Mouse (Mus musculus): ENCODE measurements around the gene 9530003J23Rik. TPM values are rescaled to one million over a fixed set of nuclear protein-coding genes. Genes with fewer than 3 reads are reported as not detected.
"Not testable (repeated sequence)": the region's sequence is repeated elsewhere in the genome, so short reads cannot be mapped to it uniquely, and the experiment has no call there.

Gene 9530003J23Rik
- total RNA-seq (2015) = not detected in 2 replicates
- total RNA-seq (2017) = not detected in 2 replicates

DNA sequence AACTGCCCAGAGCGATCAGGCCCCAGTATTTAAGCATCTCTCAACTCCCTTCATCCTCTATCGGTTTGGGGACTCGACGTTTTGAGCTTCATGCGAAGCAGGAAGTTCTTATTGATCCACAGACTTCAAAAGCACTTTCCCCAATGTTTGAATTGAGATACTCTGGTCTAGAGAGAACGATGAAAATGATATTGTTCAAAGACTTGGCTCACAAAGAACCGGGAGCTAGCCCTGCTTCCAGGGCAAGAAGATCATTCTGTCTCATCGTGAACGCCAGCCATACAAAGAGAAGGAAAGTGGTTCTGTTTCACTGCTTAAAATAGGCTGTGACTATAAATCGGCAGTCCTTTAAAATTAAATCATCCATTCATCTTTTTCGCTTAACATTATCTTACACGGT lies at the start of gene 9530003J23Rik:
9530003J23Rik (minus strand) TSS at position 101 of the 400 bp plus-strand sequence.
- ATAC-seq (replicated peaks; ENCODE audit: poor library complexity) = no peak

DNA sequence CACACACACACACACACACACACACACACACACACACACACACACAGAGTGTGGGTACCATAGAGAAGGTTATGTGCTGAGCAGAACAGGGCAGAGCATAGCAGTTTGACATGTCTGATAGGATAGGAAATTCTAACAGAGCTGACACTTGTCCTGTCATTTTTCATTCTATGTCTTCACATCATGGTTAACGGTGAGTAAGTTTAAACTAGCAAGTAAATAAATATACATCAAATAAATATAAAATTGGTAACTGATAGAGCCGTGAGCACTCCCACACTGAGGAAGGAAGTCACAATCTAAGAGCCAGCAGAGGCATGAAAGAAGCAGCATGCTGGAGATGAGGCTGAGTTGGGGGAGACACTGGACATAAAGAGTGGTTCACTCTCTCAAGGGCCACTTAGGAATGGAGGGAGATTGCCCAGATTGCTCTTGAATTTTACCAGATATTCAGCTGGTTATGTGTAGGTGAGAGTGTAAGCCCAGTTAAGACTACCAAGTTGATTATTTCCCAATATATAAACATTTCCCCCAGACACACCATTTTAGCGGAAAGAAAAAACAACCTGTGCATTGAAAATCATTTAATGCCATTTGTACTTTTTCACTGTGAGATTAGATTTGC lies 48.8 kb upstream of the 9530003J23Rik start:
- ATAC-seq (replicated peaks; ENCODE audit: poor library complexity) = no peak

DNA sequence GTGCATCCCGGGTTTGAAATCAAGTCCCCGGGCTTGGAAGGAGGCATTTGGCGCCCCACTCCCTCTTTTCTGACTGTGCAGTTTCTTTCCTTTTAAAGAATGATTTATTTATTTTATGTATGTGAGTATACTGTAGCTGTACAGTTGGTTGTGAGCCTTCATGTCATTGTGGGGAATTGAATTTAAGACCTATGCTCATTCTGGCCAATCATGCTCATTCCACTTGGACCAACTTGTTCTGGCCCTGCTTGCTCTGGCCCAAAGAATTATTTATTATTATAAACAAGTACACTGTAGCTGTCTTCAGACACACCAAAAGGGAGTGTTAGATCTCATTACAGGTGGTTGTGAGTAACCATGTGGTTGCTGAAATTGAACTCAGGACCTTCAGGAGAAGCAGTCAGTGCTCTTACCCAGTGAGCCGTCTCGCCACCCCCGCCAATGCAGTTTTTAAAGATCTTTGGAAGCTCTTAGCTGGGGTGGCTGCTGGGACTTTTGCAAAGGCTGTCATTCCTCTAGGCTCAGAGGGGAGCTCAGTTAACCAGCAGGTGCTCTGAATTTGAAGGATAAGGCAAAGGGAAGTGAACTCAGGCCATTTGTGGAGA lies 48.0 kb upstream of the 9530003J23Rik start:
- ATAC-seq (replicated peaks; ENCODE audit: poor library complexity) = no peak

DNA sequence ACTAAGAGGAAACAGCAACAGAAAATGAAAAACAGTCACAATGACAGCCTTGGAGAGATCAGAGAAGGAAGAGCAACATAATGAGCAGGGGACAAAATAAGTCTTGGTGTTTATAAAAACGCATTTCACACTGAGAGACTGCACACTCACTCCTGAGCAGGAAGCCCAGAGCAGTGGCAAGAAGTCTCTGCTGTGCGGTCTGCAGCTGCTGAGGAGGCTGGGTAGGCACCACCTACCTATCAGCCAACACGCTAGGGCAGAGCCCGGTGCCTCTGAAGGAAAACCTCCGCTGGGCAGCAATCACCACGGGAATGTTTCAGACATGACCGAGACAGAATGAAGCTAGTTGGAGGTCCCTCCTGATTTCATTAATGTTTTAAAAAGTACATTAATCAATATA lies 47.1 kb upstream of the 9530003J23Rik start:
- ATAC-seq (replicated peaks; ENCODE audit: poor library complexity) = peak; percentile 51

DNA sequence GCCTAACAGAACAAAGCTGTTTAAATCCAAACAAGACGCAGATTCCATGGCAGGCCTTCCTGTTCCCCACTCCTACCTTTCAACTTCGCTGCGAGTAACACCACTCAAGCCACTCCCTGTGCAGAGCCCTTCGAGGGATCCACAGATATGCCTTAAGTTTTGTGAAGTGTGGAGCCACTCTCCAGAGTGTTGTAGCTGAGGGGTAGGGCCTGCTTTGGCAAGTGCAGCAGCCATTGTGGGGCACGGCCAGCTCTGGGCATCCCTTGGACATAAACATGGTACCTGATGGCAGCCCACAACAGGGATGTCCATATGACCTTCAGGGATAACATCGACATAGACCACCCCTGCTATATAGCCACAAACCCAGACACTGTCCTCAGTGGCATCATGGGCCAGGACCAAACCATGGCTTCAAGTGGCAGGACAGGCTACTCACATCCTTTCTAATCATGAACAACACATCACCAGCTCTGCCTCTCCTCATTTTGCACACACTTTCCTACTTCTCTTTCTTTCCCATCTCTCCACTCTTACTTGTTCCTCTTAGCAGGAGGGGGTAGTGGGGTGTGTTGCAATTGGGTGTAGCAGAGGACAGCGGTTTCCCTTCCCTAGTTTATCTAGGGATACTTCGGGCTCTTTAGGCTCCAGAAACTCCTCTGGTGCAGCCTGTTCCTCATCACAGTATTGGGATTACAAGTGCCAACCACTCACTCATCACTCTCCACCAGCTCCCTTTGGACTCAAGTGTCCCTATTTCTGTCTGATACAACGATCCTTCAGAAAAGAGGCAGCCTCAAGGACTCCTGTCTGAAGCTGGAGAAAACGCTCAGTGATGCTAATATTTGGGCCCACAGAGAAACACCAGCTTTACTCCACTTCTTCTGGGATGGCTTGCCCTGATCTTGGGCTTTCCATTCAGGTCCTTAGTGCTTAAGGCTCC lies 46.3 kb upstream of the 9530003J23Rik start:
- peak; percentile 74 for ATAC-seq (replicated peaks; ENCODE audit: poor library complexity)

DNA sequence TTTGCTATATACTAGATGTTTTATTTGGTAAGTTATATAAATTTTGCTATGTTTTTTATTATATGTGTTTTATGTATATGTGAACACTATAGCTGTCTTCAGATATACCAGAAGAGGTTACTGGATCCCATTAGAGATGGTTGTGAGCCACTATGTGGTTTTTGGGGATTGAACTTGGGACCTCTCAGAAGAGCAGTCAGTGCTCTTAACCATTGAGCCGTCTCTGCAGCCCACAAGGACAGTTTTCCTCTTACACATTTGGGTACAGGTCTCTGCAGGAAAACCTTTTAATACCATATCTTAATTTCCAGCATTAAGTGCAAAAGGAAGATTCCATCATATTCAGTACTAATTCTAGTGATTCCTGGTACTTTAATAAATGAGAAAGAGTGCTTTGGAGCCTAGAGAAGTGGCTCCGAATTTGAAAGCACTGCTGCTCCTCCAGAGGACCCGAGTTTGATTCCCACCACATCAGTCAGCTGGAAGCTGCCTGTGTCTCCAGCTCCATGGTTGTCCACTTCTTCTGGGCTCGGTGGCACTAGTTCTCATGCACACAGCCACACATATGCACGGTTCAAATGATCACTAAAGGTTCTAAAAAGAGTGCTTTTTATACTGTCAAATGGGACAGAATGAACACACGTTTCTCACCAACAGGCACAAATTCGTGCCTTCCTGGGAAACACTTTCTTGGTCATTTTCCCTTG lies 45.5 kb upstream of the 9530003J23Rik start:
- ATAC-seq (replicated peaks; ENCODE audit: poor library complexity) = no peak

DNA sequence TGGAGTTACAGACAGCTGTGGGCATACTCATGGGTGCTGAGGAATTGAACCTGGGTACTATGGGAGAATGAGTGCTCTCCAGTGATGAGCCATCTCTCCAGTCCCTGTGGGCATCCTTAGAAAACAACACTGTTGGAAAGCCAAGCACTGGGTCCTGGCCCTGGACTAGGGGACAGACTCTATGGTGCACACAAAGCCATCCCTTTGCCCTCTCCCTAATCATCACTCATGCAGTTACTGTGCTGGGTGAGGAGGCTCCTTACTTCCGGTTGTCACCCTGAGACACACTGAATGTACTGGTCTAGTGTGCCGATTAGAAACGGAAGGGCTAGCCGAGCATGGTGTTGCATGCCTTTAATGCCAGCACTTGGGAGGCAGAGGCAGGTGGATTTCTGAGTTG lies 44.7 kb upstream of the 9530003J23Rik start:
- not testable (repeated sequence) for ATAC-seq (replicated peaks; ENCODE audit: poor library complexity)

DNA sequence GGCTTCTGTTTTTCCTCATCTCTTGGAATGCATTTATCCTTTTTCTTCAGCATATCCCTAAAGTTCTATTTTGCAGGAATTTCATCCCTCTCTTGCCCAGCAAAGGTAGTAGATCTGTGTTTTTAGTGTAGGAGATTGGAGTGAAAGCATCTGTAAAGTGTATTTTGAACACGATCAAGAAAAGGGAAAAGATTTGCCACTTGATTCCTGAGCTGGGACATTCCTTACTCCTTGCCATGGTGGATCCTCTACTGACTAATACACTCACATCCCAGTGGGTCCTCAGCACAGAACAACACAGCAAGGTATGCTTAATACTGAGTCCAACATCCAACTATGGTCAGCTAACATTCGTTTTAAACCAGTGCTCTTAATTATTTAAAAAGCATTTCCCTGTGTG lies 44.0 kb upstream of the 9530003J23Rik start:
- no peak for ATAC-seq (replicated peaks; ENCODE audit: poor library complexity)

DNA sequence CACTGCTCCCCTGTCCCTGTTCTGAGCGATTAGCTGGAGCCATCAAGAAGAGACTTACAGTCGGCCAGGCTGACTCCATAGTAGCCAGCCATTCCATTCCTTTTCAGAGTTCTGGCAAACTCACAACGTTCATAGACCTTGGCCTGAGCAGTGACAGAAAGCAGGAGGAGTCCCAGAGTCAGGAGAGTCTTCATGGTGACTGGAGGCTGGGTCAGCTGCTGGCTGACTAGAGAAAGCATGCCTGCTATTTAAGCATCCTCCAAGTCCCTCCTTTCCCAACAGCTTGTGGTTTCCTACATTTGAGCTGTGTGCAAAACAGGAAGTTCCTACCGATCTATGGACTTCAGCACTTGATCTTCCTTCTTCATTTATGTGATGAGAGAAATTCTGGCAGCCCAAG lies 43.5 kb upstream of the 9530003J23Rik start, which contains the start of gene Lyz2:
Lyz2 (minus strand) TSS at position 273 of the 400 bp plus-strand sequence.
- peak; percentile 75 for ATAC-seq (replicated peaks; ENCODE audit: poor library complexity)

DNA sequence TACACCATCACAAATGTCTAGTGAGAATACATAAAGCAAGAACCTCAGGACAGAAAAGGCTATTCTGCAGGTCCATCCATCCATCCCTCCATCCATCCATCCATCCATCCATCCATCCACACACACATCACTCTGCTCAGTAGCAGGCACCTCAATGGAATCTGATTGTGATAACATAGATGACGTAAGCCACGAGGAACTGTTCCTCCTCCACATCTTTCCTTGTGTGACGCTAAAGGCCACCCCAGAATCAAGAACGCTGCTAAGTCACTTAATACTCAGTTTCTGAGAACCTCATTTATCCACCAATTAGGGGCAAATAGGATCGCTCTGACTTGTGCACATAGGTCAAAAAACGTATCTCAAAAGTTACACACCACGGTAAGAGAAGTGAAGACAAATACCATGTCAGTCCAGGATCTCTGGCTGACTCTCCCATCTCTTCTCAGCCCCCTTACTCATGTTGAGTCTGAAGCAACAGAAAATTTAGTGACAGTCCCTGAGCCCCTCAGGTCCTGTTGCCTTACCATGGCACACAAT lies 42.9 kb upstream of the 9530003J23Rik start:
- ATAC-seq (replicated peaks; ENCODE audit: poor library complexity) = no peak

DNA sequence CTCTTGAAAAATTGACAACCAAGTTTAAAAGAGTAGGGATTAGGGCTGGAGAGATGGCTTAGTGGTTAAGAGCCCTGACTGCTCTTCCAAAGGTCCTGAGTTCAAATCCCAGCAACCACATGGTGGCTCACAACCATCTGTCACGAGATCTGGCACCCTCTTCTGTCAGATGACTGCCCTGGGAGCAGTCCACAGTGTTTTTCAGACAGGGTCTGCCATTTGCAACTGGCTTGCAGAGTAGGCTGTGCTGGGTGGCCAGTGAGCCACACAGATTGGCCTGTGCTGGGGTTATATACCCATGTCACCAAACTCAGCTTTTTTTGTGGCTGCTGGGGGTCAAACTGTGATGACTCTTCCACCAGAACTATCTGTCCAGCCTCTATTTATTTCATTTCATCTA lies 41.5 kb upstream of the 9530003J23Rik start:
- ATAC-seq (replicated peaks; ENCODE audit: poor library complexity) = no peak

DNA sequence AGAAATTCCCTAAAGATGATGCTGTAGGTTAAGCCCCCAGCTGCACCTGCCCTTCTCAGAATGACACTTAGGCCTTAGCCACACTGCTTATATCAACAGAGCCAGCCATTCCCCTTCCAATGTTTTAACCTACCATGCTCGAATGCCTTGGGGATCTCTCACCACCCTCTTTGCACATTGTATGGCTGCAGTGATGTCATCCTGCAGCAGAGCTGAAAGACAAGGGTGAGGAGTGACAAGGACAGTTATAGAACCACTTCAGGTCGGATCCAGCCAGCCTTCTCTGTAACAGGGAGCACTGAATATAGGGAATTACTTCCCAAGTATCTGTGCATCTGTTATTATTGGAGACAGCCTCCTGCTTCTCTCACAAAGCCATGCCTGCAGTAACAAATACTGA lies 40.0 kb upstream of the 9530003J23Rik start:
- not testable (repeated sequence) for ATAC-seq (replicated peaks; ENCODE audit: poor library complexity)

DNA sequence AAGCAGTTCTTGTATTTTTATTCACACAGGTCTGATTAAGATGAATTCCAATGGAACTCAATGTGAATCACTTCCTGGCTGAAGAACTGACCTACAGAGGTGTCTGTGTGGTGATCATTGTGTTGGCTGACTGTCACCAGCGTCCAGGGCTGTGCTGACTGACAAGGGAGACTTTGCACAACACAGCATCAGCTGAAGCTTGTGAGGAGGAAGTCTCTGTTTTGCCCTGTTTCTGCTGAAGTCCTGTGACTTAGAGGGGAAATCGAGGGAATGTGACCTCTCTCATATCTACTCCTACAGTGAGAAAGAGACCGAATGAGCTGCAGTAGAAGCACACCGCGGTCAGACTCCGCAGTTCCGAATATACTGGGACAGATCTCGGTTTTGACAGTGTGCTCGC lies 39.3 kb upstream of the 9530003J23Rik start:
- ATAC-seq (replicated peaks; ENCODE audit: poor library complexity) = not testable (repeated sequence)

DNA sequence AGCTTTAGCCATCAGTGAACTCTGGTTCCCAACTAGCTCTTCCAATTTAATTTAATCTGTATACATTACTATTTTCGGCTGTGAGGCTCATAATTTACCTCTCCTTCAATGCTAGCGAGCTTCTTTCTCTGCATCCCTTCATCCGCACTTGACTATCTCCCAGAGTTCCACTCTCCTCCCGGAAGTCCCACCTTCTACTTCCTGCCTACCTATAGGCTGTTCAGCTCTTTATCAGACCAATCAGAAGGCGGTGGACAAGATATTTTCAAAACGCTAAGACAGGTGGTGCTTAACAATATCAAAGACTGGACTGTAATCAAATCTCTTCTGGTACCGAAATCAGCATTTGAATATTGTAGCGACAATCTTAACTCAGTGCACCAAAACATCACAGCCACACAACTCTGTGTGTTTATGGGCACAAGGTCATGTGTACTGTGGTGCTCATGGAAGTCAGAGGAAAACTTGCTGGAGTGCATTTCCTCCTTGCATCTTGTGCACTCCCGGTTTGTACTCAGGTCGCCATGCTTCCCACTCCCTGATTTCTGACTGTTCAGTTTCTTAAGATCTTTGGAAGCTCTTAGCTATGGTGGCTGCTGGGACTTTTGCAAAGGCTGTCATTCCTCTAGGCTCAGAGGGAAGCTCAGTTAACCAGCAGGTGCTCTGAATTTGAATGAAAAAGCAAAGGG lies 37.3 kb upstream of the 9530003J23Rik start:
- ATAC-seq (replicated peaks; ENCODE audit: poor library complexity) = no peak

DNA sequence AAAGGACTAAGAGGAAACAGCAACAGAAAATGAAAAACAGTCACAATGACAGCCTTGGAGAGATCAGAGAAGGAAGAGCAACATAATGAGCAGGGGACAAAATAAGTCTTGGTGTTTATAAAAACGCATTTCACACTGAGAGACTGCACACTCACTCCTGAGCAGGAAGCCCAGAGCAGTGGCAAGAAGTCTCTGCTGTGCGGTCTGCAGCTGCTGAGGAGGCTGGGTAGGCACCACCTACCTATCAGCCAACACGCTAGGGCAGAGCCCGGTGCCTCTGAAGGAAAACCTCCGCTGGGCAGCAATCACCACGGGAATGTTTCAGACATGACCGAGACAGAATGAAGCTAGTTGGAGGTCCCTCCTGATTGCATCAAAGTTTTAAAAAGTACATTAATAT lies 36.1 kb upstream of the 9530003J23Rik start:
- peak; percentile 89 for ATAC-seq (replicated peaks; ENCODE audit: poor library complexity)

DNA sequence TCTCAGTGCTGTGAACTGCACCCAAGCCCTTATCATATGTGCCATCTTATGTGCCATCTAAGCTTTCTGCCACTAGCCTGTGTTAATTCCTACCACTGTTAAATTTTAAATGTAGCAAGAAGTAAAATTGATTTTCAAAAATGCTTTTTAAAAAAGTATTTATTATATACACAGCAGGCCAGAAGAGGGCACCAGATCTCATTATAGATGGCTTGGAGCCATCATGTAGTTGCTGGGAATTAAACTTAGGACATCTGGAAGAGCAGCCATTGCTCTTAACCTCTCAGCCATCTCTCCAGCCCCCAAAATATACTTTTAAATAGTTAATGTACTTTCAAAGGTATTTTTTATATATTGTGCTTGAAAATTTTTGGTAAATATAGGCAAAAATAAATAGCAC lies 33.5 kb upstream of the 9530003J23Rik start:
- ATAC-seq (replicated peaks; ENCODE audit: poor library complexity) = no peak

DNA sequence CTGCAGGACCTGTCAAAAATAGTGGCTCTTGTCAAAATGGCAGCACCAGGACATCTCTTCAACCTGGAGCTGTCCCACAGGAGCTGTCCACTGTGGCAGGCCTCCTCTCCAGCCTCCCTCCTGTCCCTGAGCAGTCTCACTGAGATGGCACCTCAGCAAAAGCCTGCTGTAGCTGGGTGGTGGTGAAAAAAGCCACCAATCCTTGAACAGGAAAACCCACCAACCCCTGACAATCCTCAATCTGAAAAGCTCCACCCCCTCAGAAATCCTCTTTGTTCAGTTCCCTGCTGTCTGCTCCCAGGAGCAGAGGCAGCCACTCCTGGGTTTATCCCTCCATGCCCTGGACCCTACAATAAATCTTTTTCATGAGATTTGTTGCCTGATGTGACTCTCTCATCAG lies 21.4 kb upstream of the 9530003J23Rik start:
- no peak for ATAC-seq (replicated peaks; ENCODE audit: poor library complexity)

DNA sequence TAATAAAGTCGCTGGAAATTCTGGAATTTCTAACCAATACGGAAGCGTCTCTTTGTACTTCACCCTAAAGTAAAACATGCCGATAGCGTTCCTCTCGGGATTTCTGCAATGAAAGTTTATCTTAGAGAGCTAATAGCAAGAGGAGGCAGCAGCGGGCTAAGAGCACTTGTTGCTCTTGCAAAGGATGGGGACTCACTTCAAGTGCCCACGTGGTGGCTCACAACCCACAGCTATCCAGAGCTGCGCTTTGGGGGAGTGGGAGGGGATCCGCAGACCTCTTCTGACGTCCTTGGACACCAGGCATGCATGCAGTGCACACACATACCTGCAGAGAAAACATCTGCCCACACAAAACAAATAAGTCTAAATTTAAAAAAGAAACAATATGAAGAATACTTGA lies 2.6 kb downstream of the 9530003J23Rik start:
- ATAC-seq (replicated peaks; ENCODE audit: poor library complexity) = no peak

DNA sequence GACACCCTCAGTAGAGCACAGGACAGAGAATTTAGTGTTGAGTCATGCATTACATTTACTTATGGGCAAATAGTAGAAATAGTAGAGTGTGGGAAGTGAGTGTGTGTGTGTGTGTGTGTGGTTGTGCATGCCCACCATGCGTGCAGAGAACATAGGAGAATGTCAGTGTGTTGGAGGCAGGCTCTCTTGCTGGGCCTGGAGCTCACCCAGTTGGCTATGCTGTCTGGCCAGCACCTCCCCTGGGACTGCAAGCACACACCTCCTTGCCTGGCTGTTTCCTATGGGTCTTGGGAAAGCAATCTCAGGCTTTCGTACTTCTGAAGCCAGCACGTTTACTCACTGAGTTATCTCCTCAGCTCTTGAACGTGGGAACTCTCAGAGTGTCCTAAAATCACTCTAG lies 3.7 kb downstream of the 9530003J23Rik start:
- ATAC-seq (replicated peaks; ENCODE audit: poor library complexity) = no peak

DNA sequence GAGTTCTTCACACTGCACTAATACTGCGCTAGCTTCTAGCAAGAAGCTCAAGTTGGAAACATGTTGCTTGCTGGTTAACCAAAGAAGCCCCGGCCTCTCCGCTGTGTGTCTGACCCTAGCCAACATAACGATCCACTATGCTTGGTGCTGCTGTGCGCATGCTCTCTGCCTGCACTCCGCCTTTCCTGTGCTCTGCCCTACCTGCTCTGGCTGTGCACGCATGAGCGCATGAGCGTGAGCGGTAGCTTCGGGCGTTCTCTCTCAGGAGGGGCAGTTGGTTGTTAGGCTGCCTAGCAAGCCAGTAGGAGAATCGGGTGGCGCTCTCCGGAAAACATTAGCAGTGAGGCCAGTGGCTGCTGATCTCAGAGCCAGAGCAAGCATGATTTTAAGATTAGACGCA lies 8.7 kb downstream of the 9530003J23Rik start:
- peak; percentile 63 for ATAC-seq (replicated peaks; ENCODE audit: poor library complexity)
